Mouse (Mus musculus) neural tube, embryonic 14.5 days (tissue): ENCODE results near the gene Usp49. TPM values are rescaled to one million over a fixed set of nuclear protein-coding genes. Genes with fewer than 3 reads are reported as not detected.
A peak's percentile ranks its signal among the peaks of the same experiment; 100 is the strongest.

Experiments used
- ATAC-seq: fragments of 200-750 bp; cut with Nextera tagmentation; 2 replicates; pipeline ENCODE4 v1.8.0; 2017; ENCODE audit warnings: low read depth, mild to moderate bottlenecking, moderate TSS enrichment, moderate library complexity
- H3K27ac ChIP-seq: fragments of 300-500 bp; sonication (generic); 2 replicates; pipeline ENCODE4 v1.5.1; 2014; ENCODE audit warnings: low read depth, mild to moderate bottlenecking, control low read depth, low read length, moderate library complexity, mixed read lengths
- H3K27me3 ChIP-seq: fragments of 300-500 bp; sonication (generic); 2 replicates; pipeline ENCODE4 v1.6.1; 2014; ENCODE audit warnings: low read length; ENCODE audit not compliant: control insufficient read depth, insufficient read depth
- H3K36me3 ChIP-seq: fragments of 300-500 bp; sonication (generic); 2 replicates; pipeline ENCODE4 v1.6.1; 2014; ENCODE audit warnings: low read length, mixed read lengths; ENCODE audit not compliant: control insufficient read depth, insufficient read depth
- H3K4me1 ChIP-seq: fragments of 300-500 bp; sonication (generic); 2 replicates; pipeline ENCODE4 v1.6.1; 2014; ENCODE audit warnings: low read length; ENCODE audit not compliant: control insufficient read depth, insufficient read depth
- H3K4me2 ChIP-seq: fragments of 300-500 bp; sonication (generic); 2 replicates; pipeline ENCODE4 v1.6.1; 2014; ENCODE audit warnings: mild to moderate bottlenecking, low read depth, low read length, control low read depth
- H3K4me3 ChIP-seq: fragments of 300-500 bp; sonication (generic); 2 replicates; pipeline ENCODE4 v1.5.1; 2014; ENCODE audit warnings: low read depth, low read length, control low read depth, mixed read lengths
- H3K9ac ChIP-seq: fragments of 300-500 bp; sonication (generic); replicated peaks from 2 replicates; pipeline ENCODE4 v1.6.1; 2014; ENCODE audit warnings: low read depth, mild to moderate bottlenecking, control low read depth, low read length, mixed read lengths
- H3K9me3 ChIP-seq: fragments of 300-500 bp; sonication (generic); 2 replicates; pipeline ENCODE4 v1.6.1; 2016; ENCODE audit warnings: low read length; ENCODE audit not compliant: control insufficient read depth
- WGBS: fragments of 180-500 bp; shearing (Covaris S2); extraction: QIAGEN DNeasy Blood & Tissue Kit; methylation state at CpG from one replicate; pipeline ENCODE4 v1.1.7; 2014; 5-methylcytosine and 5-hydroxymethylcytosine counted together
- polyA plus RNA-seq: library from polyadenylated mRNA; unstranded; fragments of >200 nt; fragmentation: Nextera tagmentation; extraction: Ambion mirVana; gene quantifications from 2 replicates; pipeline ENCODE4 v1.2.1, GENCODE M21; 2014

The Usp49 gene
- polyA plus RNA-seq, 1 experiment from 2014 or later = 5.9 TPM

DNA sequence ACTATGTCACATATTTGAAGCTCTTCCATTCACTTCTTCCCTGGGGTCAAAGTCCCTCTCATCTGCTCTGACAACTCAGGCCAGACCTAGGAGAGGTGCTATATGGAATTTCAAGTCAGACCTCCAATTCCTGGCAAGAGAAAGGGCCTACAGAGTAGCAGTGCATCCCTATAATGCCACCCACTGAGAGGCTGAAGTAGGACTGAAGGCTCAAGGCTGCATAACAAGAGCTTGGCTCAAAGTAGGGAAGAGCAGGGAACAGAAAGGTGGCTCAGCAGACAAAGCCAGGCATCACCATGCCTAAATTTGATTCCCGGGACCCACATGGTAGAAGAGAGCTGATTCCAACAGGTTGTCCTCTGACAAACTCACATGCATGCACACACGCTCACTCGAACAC is 61.2 kb downstream of the Usp49 start:
- H3K27me3 ChIP-seq = no peaks in the 10 kb centered on the region
- no peak overlapping the region for H3K9ac ChIP-seq
- no peak for ATAC-seq
- H3K4me2 ChIP-seq = no peak overlapping the region
- 92% methylated on average over 3 of the region's 3 CpGs for WGBS
- no peak overlapping the region for H3K27ac ChIP-seq
- no peak overlapping the region for H3K4me3 ChIP-seq
- H3K9me3 ChIP-seq = no peaks in the 10 kb centered on the region
- H3K4me1 ChIP-seq = peaks cover 16% of the 10 kb centered on the region
- H3K36me3 ChIP-seq = no peaks in the 10 kb centered on the region

DNA sequence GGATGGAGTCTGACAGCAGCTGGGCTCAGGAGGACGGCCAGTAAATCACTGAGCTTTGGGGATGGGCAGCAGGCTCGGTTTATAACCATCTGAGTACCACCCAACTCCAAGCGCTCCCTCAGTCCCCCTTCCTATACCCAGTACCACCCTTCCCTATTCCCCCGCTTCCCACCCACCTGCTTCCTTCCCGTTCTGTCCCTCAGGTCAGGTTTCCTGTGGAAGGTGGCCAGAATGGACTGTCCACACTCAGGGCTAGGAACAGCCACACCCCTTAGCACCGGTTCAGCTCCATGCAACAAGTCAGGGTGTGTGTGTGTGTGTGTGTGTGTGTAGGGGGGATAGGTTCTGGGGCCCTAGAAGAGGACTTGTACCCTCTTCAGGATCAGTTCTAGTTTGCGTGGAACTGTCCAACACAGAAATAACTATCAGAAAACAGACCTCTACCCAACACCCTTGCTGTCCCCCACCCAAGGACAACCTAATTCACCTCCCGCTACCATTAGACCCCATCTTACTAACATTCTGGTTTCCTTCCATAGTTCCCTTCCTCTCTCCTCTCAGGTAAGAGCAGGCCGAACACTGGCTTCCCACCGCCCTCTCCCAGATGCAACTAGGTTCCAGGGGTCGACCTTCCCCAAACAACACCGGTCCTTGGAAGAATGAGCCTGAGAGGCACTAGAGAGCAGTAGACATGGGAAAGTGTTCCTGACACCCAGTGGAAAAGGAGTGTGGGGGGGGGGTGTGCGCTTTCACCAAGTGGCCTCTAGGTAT is 63.4 kb downstream of the Usp49 start:
- Histone ChIP-seq H3K27me3 (no peaks in the 10 kb centered on the region), H3K4me1 (peaks cover 8% of the 10 kb centered on the region), H3K9me3 (no peaks in the 10 kb centered on the region), H3K4me2 (peak overlapping the region; percentile 78), H3K27ac (no peak overlapping the region), H3K4me3 (peak overlapping the region; percentile 61), H3K36me3 (no peaks in the 10 kb centered on the region), H3K9ac (peak overlapping the region; percentile 83)
- no peak; the same call in 1 of the 2 replicates for ATAC-seq
- WGBS = 28% methylated on average over 13 of the region's 13 CpGs

DNA sequence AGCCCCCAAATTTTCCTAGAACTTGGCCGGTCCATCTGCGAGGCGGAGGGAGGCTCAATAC is 63.8 kb downstream of the Usp49 start, which contains the start of gene Gm21981:
TSS of gene Gm21981 (minus strand) at position 14 of the 61 bp plus-strand sequence.
- Histone ChIP-seq H3K4me2 (peak within 1 kb of the TSS; percentile 78), H3K9me3 (no peaks in the 10 kb centered on the region), H3K4me1 (peaks cover 8% of the 10 kb centered on the region), H3K27me3 (no peaks in the 10 kb centered on the region), H3K9ac (peak within 1 kb of the TSS; percentile 83), H3K27ac (peak within 1 kb of the TSS; percentile 69), H3K4me3 (peak within 1 kb of the TSS; percentile 61), H3K36me3 (no peaks in the 10 kb centered on the region)
- WGBS = 0% methylated on average over 3 of the region's 3 CpGs
- ATAC-seq = no peak

DNA sequence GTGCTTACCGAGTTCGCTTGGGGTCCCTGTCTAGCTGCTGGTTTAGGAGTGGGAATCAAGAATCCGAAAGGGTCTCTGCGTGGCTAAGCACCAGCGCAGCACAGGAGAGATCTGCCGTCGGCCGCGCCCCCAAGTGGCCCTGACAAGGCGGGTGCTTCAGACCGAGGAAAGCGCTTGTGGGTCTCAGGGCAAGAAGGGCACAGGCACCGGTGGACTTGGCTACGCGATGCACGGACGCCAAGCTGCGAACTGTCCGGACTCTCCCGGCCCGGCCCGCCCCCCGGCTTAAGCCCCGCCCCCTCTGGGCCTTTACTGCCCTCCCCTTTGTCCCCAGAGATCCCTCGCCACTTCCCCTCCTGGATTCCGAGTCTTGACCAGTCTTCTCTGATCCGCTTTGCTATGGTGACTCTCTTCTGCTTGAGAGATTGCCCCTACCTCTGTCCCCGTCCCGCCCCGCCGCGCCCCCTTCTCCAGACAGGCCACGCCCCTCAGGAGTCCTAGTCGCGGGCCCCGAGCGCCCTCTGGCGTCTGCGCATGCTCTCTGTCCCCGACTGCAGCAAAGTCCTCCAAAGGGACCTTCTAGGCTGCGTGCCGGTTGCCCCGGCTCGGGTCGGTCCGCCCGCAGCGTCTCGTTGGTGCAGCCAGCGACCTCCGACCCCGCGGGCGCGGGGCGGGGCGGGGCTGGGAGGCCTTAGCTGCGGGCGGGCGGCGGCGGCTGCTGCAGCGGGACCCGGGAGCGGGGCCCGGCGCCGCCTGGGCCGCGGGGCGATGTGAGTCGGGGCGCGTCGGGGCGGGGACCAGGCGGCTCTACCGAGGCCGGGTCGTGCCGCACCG is 64.2 kb downstream of the Usp49 start, which contains the start of gene Prickle4:
TSS of gene Prickle4 (minus strand) at position 234 of the 834 bp plus-strand sequence.
- Histone ChIP-seq H3K27me3 (no peaks in the 10 kb centered on the region), H3K4me1 (peaks cover 8% of the 10 kb centered on the region), H3K36me3 (no peaks in the 10 kb centered on the region), H3K4me2 (peak within 1 kb of the TSS; percentile 78), H3K27ac (peak within 1 kb of the TSS; percentile 69), H3K9me3 (no peaks in the 10 kb centered on the region), H3K9ac (peak within 1 kb of the TSS; percentile 83), H3K4me3 (peak within 1 kb of the TSS; percentile 61)
- peak; percentile 94 for ATAC-seq
- under 1% methylated on average over 58 of the region's 82 CpGs for WGBS

DNA sequence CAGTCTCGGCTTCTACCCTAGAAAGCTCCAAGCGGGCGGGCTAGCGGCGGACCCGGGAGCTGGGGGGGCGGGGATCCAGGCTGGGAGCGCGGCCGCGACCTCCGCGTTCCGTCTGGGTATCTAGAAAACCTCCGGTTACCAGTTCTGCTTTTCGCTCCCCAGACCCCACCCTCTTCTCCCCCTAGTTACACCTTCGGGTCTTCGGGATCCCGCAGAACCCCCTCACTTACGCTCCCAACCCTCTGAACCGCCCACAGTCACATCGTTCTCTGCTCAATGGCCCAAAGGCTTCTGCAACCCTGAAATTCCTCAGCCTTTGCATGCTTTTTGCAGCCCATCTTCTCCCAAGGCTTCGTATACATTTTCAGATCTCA is 64.8 kb downstream of the Usp49 start:
- Histone ChIP-seq H3K9ac (peak overlapping the region; percentile 83), H3K9me3 (no peaks in the 10 kb centered on the region), H3K4me2 (peak overlapping the region; percentile 78), H3K27ac (peak overlapping the region; percentile 69), H3K4me3 (peak overlapping the region; percentile 61), H3K36me3 (no peaks in the 10 kb centered on the region), H3K4me1 (peaks cover 8% of the 10 kb centered on the region), H3K27me3 (no peaks in the 10 kb centered on the region)
- 0% methylated on average over 13 of the region's 23 CpGs for WGBS
- ATAC-seq = peak; percentile 28

DNA sequence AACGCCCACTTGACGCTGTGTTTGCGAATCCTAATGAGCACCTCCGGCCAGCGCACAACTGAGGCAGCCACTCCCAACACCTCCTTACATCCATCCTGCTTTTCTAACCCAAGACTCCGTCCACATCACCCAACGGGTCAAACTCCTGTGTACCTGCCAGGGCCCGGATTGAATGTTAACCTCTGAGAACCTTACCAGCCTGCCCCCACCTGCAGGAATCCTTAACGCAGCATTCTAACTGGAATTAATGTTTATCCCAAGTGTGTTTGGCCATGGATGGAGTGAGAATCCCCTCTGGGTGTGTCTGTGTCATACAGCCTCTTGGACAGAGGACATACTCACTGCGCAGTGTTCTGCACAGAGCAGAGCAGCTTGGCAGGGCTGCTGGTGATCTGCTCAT is 67.7 kb downstream of the Usp49 start:
- no peak overlapping the region for H3K9ac ChIP-seq
- H3K4me3 ChIP-seq = no peak overlapping the region
- H3K27ac ChIP-seq = no peak overlapping the region
- peaks cover 8% of the 10 kb centered on the region for H3K4me1 ChIP-seq
- no peak for ATAC-seq
- peaks cover 6% of the 10 kb centered on the region; the same call in 1 of the 2 replicates for H3K36me3 ChIP-seq
- 93% methylated on average over 10 of the region's 10 CpGs for WGBS
- no peak overlapping the region for H3K4me2 ChIP-seq
- H3K27me3 ChIP-seq = no peaks in the 10 kb centered on the region; the same call in 1 of the 2 replicates
- H3K9me3 ChIP-seq = no peaks in the 10 kb centered on the region

DNA sequence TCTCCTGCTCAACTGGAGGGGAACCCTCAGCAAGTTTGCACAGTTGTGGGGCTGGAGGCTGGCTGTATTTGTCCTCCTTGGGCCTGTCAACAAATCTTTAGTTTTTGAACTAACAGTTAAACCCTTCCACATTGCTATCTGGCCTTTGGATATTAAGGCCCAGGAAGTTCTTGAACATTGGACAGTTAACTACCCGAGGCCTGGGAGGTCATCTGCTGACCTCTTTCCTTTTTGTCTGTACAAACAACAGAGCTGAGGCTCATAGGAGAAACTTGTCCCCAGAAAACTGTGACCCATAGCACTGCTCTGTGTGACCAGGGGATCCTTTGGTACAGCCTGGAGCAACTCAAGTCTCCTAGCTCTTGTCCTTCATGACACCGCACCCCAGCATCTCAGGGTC is 68.6 kb downstream of the Usp49 start:
- H3K36me3 ChIP-seq = peaks cover 9% of the 10 kb centered on the region; the same call in 1 of the 2 replicates
- 82% methylated on average over 2 of the region's 2 CpGs for WGBS
- H3K9me3 ChIP-seq = no peaks in the 10 kb centered on the region
- H3K4me2 ChIP-seq = no peak overlapping the region
- peaks cover 7% of the 10 kb centered on the region for H3K4me1 ChIP-seq
- ATAC-seq = no peak
- no peak overlapping the region for H3K4me3 ChIP-seq
- no peaks in the 10 kb centered on the region; the same call in 1 of the 2 replicates for H3K27me3 ChIP-seq
- no peak overlapping the region for H3K9ac ChIP-seq
- no peak overlapping the region for H3K27ac ChIP-seq

DNA sequence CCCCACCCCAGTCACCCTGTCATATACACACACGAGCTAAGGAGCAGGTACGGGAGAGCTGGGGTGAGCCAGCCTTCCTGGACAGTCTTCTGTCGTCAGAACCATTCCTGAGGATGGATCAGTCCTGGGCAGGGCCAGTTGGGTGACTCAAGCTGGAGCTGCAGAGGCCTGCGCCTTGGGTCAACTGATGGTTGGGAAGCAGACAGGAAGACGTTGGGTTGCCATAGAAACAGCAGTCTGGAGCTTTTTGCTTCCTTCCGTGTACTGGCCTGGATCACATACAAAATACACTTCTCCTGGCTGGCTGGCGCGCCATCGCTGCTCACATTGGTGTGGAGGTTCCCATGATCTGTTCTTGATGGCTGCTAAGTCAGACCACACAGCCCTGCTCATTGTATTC is 71.3 kb downstream of the Usp49 start:
- no peak for ATAC-seq
- Histone ChIP-seq H3K4me1 (no peaks in the 10 kb centered on the region), H3K36me3 (peaks cover 9% of the 10 kb centered on the region; the same call in 1 of the 2 replicates), H3K27ac (no peak overlapping the region), H3K9me3 (no peaks in the 10 kb centered on the region), H3K9ac (no peak overlapping the region), H3K27me3 (no peaks in the 10 kb centered on the region; the same call in 1 of the 2 replicates), H3K4me3 (no peak overlapping the region), H3K4me2 (no peak overlapping the region)
- 69% methylated on average over 9 of the region's 9 CpGs for WGBS
